Mouse (Mus musculus) macrophage (primary cell): ENCODE results near the gene Hnrnpm. TPM values are rescaled to one million over a fixed set of nuclear protein-coding genes. Genes with fewer than 3 reads are reported as not detected.
A peak's percentile ranks its signal among the peaks of the same experiment; 100 is the strongest.

ENCODE experiments used
- H3K27ac ChIP-seq: fragments of 350-480 bp; formaldehyde crosslinking; 2 replicates; pipeline ENCODE4 v1.9.0; 2021
- H3K36me3 ChIP-seq: fragments of 350-480 bp; formaldehyde crosslinking; 2 replicates; pipeline ENCODE4 v1.9.0; 2021; ENCODE audit errors: inconsistent target
- H3K4me3 ChIP-seq: fragments of 350-480 bp; formaldehyde crosslinking; 2 replicates; pipeline ENCODE4 v1.9.0; 2021; ENCODE audit errors: inconsistent target
- H3K79me2 ChIP-seq: fragments of 350-480 bp; formaldehyde crosslinking; 2 replicates; pipeline ENCODE4 v1.9.0; 2021; ENCODE audit errors: inconsistent target
- WGBS: methylation state at CpG from one replicate; pipeline ENCODE4 v1.1.7; 2026; ENCODE audit warnings: inconsistent platforms; ENCODE audit not compliant: missing documents; 5-methylcytosine and 5-hydroxymethylcytosine counted together
- polyA plus RNA-seq: library from polyadenylated mRNA; stranded (reverse); fragments of 250-400 nt; gene quantifications from 3 replicates; pipeline ENCODE4 v1.2.4, GENCODE M21; 2018; ENCODE audit warnings: inconsistent platforms

Hnrnpm gene
- polyA plus RNA-seq, 1 experiment from 2014 or later, result 351 TPM

GRCm38 (mm10) chr17:33702178-33702577, 15.5 kb upstream of the Hnrnpm start:
- no peak overlapping the region for H3K4me3 ChIP-seq
- no peak overlapping the region for H3K27ac ChIP-seq
- H3K79me2 ChIP-seq, result no peaks in the 10 kb centered on the region
- peaks cover 20% of the 10 kb centered on the region; the same call in 1 of the 2 replicates for H3K36me3 ChIP-seq
- WGBS, result no CpG with 5 or more reads among the region's 1 CpGs

- 100% methylated on average over 1 of the region's 1 CpGs for WGBS
- no peak overlapping the region for H3K4me3 ChIP-seq
- peaks cover 49% of the 10 kb centered on the region; the same call in 1 of the 2 replicates for H3K36me3 ChIP-seq
- H3K27ac ChIP-seq, result no peak overlapping the region
- no peaks in the 10 kb centered on the region for H3K79me2 ChIP-seq
Measured at GRCm38 (mm10) chr17:33695471-33695870, 8.8 kb upstream of the Hnrnpm start.

- Histone ChIP-seq H3K36me3 (no peaks in the 10 kb centered on the region), H3K79me2 (peaks cover 49% of the 10 kb centered on the region), H3K4me3 (peak overlapping the region; percentile 71), H3K27ac (peak overlapping the region; percentile 84)
- under 1% methylated on average over 42 of the region's 42 CpGs for WGBS
Measured at GRCm38 (mm10) chr17:33685249-33685653, 1.4 kb downstream of the Hnrnpm start.

- peak overlapping the region; percentile 71 for H3K4me3 ChIP-seq
- H3K36me3 ChIP-seq, result no peaks in the 10 kb centered on the region
- peak overlapping the region; percentile 84 for H3K27ac ChIP-seq
- peaks cover 54% of the 10 kb centered on the region for H3K79me2 ChIP-seq
- under 1% methylated on average over 44 of the region's 44 CpGs for WGBS
Measured at GRCm38 (mm10) chr17:33684671-33685231, 1.9 kb downstream of the Hnrnpm start.

- Histone ChIP-seq H3K79me2 (peaks cover 84% of the 10 kb centered on the region), H3K36me3 (peaks cover 8% of the 10 kb centered on the region; the same call in 1 of the 2 replicates), H3K27ac (no peak overlapping the region), H3K4me3 (no peak overlapping the region)
Measured at GRCm38 (mm10) chr17:33681767-33682166, 4.9 kb downstream of the Hnrnpm start.

GRCm38 (mm10) chr17:33678771-33679170, 7.9 kb downstream of the Hnrnpm start:
- Histone ChIP-seq H3K36me3 (peaks cover 22% of the 10 kb centered on the region), H3K4me3 (no peak overlapping the region), H3K79me2 (peaks cover 100% of the 10 kb centered on the region), H3K27ac (no peak overlapping the region)

GRCm38 (mm10) chr17:33676086-33676485, 10.6 kb downstream of the Hnrnpm start:
- no peak overlapping the region for H3K4me3 ChIP-seq
- H3K27ac ChIP-seq, result no peak overlapping the region
- peaks cover 100% of the 10 kb centered on the region for H3K79me2 ChIP-seq
- WGBS, result 86% methylated on average over 2 of the region's 2 CpGs
- peaks cover 22% of the 10 kb centered on the region for H3K36me3 ChIP-seq

GRCm38 (mm10) chr17:33675452-33675851, 11.2 kb downstream of the Hnrnpm start:
- Histone ChIP-seq H3K27ac (no peak overlapping the region), H3K4me3 (no peak overlapping the region), H3K79me2 (peaks cover 100% of the 10 kb centered on the region), H3K36me3 (peaks cover 22% of the 10 kb centered on the region)

GRCm38 (mm10) chr17:33673837-33674236, 12.8 kb downstream of the Hnrnpm start:
- H3K27ac ChIP-seq, result no peak overlapping the region
- H3K36me3 ChIP-seq, result peaks cover 22% of the 10 kb centered on the region
- peaks cover 100% of the 10 kb centered on the region for H3K79me2 ChIP-seq
- no peak overlapping the region for H3K4me3 ChIP-seq
- 88% methylated on average over 1 of the region's 1 CpGs for WGBS

GRCm38 (mm10) chr17:33669681-33670080, 17.0 kb downstream of the Hnrnpm start:
- H3K79me2 ChIP-seq, result peaks cover 100% of the 10 kb centered on the region
- no peak overlapping the region for H3K4me3 ChIP-seq
- WGBS, result 100% methylated on average over 3 of the region's 3 CpGs
- no peak overlapping the region for H3K27ac ChIP-seq
- peaks cover 40% of the 10 kb centered on the region for H3K36me3 ChIP-seq

GRCm38 (mm10) chr17:33666813-33667212, 19.8 kb downstream of the Hnrnpm start:
- Histone ChIP-seq H3K79me2 (peaks cover 97% of the 10 kb centered on the region), H3K27ac (no peak overlapping the region), H3K4me3 (no peak overlapping the region), H3K36me3 (peaks cover 63% of the 10 kb centered on the region)
- WGBS, result 100% methylated on average over 3 of the region's 3 CpGs

- Histone ChIP-seq H3K27ac (no peak overlapping the region), H3K79me2 (peaks cover 26% of the 10 kb centered on the region; the same call in 1 of the 2 replicates), H3K4me3 (no peak overlapping the region), H3K36me3 (peaks cover 91% of the 10 kb centered on the region)
- 95% methylated on average over 34 of the region's 34 CpGs for WGBS
Measured at GRCm38 (mm10) chr17:33649781-33650475, 36.7 kb downstream of the Hnrnpm start.

GRCm38 (mm10) chr17:33645073-33645472, 41.6 kb downstream of the Hnrnpm start:
- Histone ChIP-seq H3K36me3 (peaks cover 56% of the 10 kb centered on the region), H3K27ac (no peak overlapping the region), H3K4me3 (no peak overlapping the region), H3K79me2 (no peaks in the 10 kb centered on the region; the same call in 1 of the 2 replicates)
- WGBS, result 92% methylated on average over 7 of the region's 8 CpGs

- Histone ChIP-seq H3K36me3 (peaks cover 47% of the 10 kb centered on the region), H3K79me2 (no peaks in the 10 kb centered on the region; the same call in 1 of the 2 replicates), H3K4me3 (no peak overlapping the region), H3K27ac (no peak overlapping the region)
- WGBS, result 89% methylated on average over 4 of the region's 4 CpGs
Measured at GRCm38 (mm10) chr17:33644068-33644467, 42.6 kb downstream of the Hnrnpm start.

GRCm38 (mm10) chr17:33639743-33640142, 46.9 kb downstream of the Hnrnpm start:
- Histone ChIP-seq H3K79me2 (no peaks in the 10 kb centered on the region; the same call in 1 of the 2 replicates), H3K27ac (peak overlapping the region; percentile 88), H3K4me3 (no peak overlapping the region), H3K36me3 (peaks cover 6% of the 10 kb centered on the region)
- WGBS, result 9% methylated on average over 6 of the region's 6 CpGs
